Mouse (Mus musculus): ENCODE measurements around the gene Ltbp4.
A peak's percentile ranks its signal among the peaks of the same experiment; 100 is the strongest.

The Ltbp4 gene

GRCm38 (mm10) chr7:27258205-27258899, 79.1 kb downstream of the Ltbp4 start, which contains the start of gene Numbl:
Gene Numbl, plus strand, starts transcription at chr7:27258433.
- peak; percentile 81 to 83 for DNase-seq (ENCODE audit: low spot score in 2 of 2)

GRCm38 (mm10) chr7:27257852-27258204, 79.7 kb downstream of the Ltbp4 start:
- no peak for DNase-seq (ENCODE audit: low spot score in 2 of 2)

- DNase-seq (ENCODE audit: low spot score in 2 of 2), result peak; percentile 56 to 73
These were observed 80.2 kb downstream of the Ltbp4 start for GRCm38 (mm10) chr7:27257046-27257851.

GRCm38 (mm10) chr7:27255721-27256120, 81.8 kb downstream of the Ltbp4 start:
- no peak for DNase-seq (ENCODE audit: low spot score in 2 of 2)

All from frontal cortex, postnatal 25 days (tissue).